Mouse (Mus musculus): ENCODE data around the gene Zfp62. TPM values are rescaled to one million over a fixed set of nuclear protein-coding genes. Genes with fewer than 3 reads are reported as not detected.

The Zfp62 gene
- polyA plus RNA-seq, 1 experiment from 2014 or later, result 8.4 TPM

DNA sequence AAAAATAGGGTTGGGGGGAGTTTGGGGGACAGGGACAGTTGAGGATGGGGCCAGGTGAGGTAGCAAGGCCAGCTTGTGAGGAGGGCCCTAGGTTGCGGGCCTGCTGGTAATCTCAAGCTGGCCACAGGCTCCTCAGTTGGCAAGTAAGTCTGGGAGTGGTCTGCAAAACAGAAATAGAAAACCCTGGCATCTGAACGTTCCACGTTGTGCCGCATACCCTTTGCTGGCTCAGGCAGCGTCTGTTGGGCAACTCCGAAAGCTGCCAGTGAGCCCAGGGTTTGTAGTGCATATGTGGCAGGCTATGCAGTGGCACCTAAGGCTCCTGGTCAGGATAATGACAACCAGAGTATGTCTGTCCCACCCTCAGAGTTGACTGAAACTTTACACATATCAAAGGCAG is 60.1 kb downstream of the Zfp62 start:
- no peak for ATAC-seq
- Histone ChIP-seq H3K36me3 (ENCODE audit: control insufficient read depth, insufficient read depth) (peaks cover 40% of the 10 kb centered on the region), H3K27ac (ENCODE audit: low read depth, low read length) (no peak overlapping the region), H3K9ac (ENCODE audit: low read depth, low read length) (no peak overlapping the region), H3K4me1 (replicated peaks; ENCODE audit: control insufficient read depth, insufficient read depth, low read length) (peaks cover 8% of the 10 kb centered on the region; the same call in 1 of the 2 replicates), H3K27me3 (replicated peaks; ENCODE audit: control insufficient read depth, insufficient read depth, low read length) (no peaks in the 10 kb centered on the region), H3K4me3 (ENCODE audit: low read depth, low read length) (no peak overlapping the region), H3K9me3 (ENCODE audit: control insufficient read depth) (no peaks in the 10 kb centered on the region), H3K4me2 (replicated peaks; ENCODE audit: low read depth) (no peak overlapping the region)
- no peak for TF ChIP-seq CTCF (IDR thresholded peaks at IDR 0.05; ENCODE audit: low read depth)
- WGBS, result 90% methylated on average over 6 of the region's 6 CpGs

DNA sequence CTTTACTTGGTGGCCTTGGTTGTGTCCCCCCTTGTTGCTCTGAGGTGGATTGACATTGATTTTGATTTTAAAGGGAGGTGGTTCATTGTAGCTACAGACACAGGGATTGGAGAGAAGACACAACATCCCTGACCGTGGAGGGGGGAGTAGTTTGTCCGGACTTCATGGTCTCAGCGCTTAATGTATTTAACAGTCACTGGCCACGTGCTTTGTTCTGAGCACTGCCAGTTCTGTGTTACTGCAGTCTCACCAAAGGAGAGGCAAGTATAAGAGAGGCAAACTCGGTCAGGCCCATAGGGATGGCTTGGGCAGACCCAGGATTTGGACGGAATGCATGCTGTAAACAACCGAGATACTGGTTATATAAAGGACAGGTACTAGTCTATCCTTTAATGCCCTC is 61.0 kb downstream of the Zfp62 start:
- Histone ChIP-seq H3K9ac (ENCODE audit: low read depth, low read length) (no peak overlapping the region), H3K27me3 (replicated peaks; ENCODE audit: control insufficient read depth, insufficient read depth, low read length) (no peaks in the 10 kb centered on the region), H3K4me1 (replicated peaks; ENCODE audit: control insufficient read depth, insufficient read depth, low read length) (peaks cover 8% of the 10 kb centered on the region; the same call in 1 of the 2 replicates), H3K9me3 (ENCODE audit: control insufficient read depth) (no peaks in the 10 kb centered on the region), H3K4me3 (ENCODE audit: low read depth, low read length) (no peak overlapping the region), H3K4me2 (replicated peaks; ENCODE audit: low read depth) (no peak overlapping the region), H3K36me3 (ENCODE audit: control insufficient read depth, insufficient read depth) (peaks cover 40% of the 10 kb centered on the region), H3K27ac (ENCODE audit: low read depth, low read length) (no peak overlapping the region)
- 88% methylated on average over 7 of the region's 7 CpGs for WGBS
- no peak for TF ChIP-seq CTCF (IDR thresholded peaks at IDR 0.05; ENCODE audit: low read depth)
- ATAC-seq, result no peak

DNA sequence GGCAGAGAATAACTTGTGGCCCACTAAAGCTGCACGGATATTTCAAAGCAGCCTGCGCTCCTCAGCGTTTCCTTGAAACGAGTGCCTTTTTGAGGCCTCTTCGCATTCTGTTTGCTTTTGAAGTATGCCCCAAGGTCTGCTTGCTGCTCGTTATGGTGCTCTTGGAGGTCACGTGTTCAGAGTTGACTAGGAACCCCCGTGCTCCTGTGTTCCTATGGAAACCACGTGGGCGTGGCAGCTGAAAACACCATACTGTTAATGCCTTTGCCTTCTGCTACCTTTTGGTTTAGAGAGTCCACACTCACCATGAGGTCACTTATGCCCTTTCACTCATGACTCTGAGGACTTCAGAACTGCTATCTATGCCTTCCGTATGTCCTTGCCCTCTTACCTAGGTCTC is 61.5 kb downstream of the Zfp62 start:
- 45% methylated on average over 11 of the region's 11 CpGs for WGBS

DNA sequence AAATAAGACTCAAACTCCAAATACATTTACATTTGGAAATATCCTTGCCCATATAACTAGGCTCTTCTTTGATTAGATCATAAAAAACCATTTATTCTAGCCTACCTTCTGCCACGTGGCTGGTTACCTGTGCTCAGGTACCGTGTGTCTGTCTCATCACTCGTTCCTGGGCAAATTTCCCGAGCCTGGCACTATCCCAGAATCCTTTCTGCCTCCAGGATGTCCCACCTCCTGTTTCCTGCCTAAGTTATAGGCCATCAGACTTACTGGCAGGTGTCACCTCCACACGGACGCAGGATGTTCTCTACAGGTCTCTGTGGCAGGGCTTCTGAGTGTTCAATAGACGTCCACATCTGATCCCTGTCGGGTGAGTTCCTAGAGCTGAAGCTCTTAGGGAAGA is 62.0 kb downstream of the Zfp62 start:
- H3K27ac ChIP-seq (ENCODE audit: low read depth, low read length), result no peak overlapping the region
- no peak for TF ChIP-seq CTCF (IDR thresholded peaks at IDR 0.05; ENCODE audit: low read depth)
- peaks cover 8% of the 10 kb centered on the region; the same call in 1 of the 2 replicates for H3K4me1 ChIP-seq (replicated peaks; ENCODE audit: control insufficient read depth, insufficient read depth, low read length)
- no peak for ATAC-seq
- H3K36me3 ChIP-seq (ENCODE audit: control insufficient read depth, insufficient read depth), result peaks cover 35% of the 10 kb centered on the region
- no peak overlapping the region for H3K4me2 ChIP-seq (replicated peaks; ENCODE audit: low read depth)
- no peak overlapping the region for H3K9ac ChIP-seq (ENCODE audit: low read depth, low read length)
- H3K27me3 ChIP-seq (replicated peaks; ENCODE audit: control insufficient read depth, insufficient read depth, low read length), result no peaks in the 10 kb centered on the region
- 88% methylated on average over 8 of the region's 8 CpGs for WGBS
- H3K4me3 ChIP-seq (ENCODE audit: low read depth, low read length), result no peak overlapping the region
- no peaks in the 10 kb centered on the region for H3K9me3 ChIP-seq (ENCODE audit: control insufficient read depth)

More for the DNA sequence above, 61.5 kb downstream of the Zfp62 start:
- H3K4me3 ChIP-seq (ENCODE audit: low read depth, low read length), result no peak overlapping the region
- peaks cover 39% of the 10 kb centered on the region for H3K36me3 ChIP-seq (ENCODE audit: control insufficient read depth, insufficient read depth)
- H3K4me1 ChIP-seq (replicated peaks; ENCODE audit: control insufficient read depth, insufficient read depth, low read length), result peaks cover 8% of the 10 kb centered on the region; the same call in 1 of the 2 replicates
- no peak for TF ChIP-seq CTCF (IDR thresholded peaks at IDR 0.05; ENCODE audit: low read depth)
- H3K27ac ChIP-seq (ENCODE audit: low read depth, low read length), result no peak overlapping the region
- peak; percentile 48 for ATAC-seq
- H3K27me3 ChIP-seq (replicated peaks; ENCODE audit: control insufficient read depth, insufficient read depth, low read length), result no peaks in the 10 kb centered on the region
- no peak overlapping the region for H3K9ac ChIP-seq (ENCODE audit: low read depth, low read length)
- H3K4me2 ChIP-seq (replicated peaks; ENCODE audit: low read depth), result no peak overlapping the region
- no peaks in the 10 kb centered on the region for H3K9me3 ChIP-seq (ENCODE audit: control insufficient read depth)

DNA sequence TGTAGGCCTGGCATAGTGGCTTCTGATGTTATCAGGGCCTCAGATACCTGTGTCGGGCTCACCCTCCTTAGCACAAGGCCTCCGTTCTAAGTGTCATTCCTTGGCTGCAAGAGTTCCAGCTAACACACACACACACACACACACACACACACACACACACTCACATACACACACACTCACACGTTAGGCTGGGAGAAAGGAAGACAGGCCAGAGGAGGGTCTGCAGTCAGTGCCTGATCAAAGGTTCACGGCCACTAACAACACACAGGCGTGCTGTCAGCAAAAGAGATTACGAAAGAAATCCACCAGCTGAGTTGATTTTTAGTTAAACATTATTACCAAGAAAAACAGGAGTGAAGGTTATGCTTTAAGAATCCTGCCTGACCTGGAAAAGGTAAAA is 63.6 kb downstream of the Zfp62 start:
- no peak for TF ChIP-seq CTCF (IDR thresholded peaks at IDR 0.05; ENCODE audit: low read depth)
- H3K9me3 ChIP-seq (ENCODE audit: control insufficient read depth), result no peaks in the 10 kb centered on the region
- 43% methylated on average over 6 of the region's 6 CpGs for WGBS
- peaks cover 19% of the 10 kb centered on the region for H3K36me3 ChIP-seq (ENCODE audit: control insufficient read depth, insufficient read depth)
- no peak overlapping the region for H3K4me3 ChIP-seq (ENCODE audit: low read depth, low read length)
- no peaks in the 10 kb centered on the region for H3K27me3 ChIP-seq (replicated peaks; ENCODE audit: control insufficient read depth, insufficient read depth, low read length)
- H3K27ac ChIP-seq (ENCODE audit: low read depth, low read length), result no peak overlapping the region
- no peak for ATAC-seq
- 0 out of 2 replicates have a peak overlapping the region, but pooled peaks have one; percentile 9 for H3K4me2 ChIP-seq (replicated peaks; ENCODE audit: low read depth)
- H3K9ac ChIP-seq (ENCODE audit: low read depth, low read length), result no peak overlapping the region
- H3K4me1 ChIP-seq (replicated peaks; ENCODE audit: control insufficient read depth, insufficient read depth, low read length), result peaks cover 3% of the 10 kb centered on the region; the same call in 1 of the 2 replicates

DNA sequence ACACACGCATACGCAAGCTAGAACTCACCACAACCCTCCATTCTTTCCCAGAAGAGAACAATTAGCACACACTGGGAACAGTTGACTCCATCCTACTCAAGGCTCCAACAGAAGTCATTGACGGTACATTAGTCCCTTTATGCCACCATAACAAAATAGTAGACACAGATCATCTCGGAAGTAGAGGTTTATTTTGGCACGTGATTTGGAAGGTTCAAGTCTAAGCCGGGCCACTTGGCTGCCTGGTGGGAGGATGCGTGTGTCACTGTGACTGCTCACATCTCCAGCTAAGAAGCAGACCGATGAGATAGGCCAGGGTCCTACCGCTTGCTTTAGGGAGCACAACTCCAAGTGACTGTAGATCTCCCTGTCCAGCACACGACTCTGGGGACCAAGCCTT is 64.2 kb downstream of the Zfp62 start:
- WGBS, result 85% methylated on average over 10 of the region's 10 CpGs
- ATAC-seq, result no peak

More for the DNA sequence above, 64.2 kb downstream of the Zfp62 start:
- Histone ChIP-seq H3K4me3 (ENCODE audit: low read depth, low read length) (no peak overlapping the region), H3K4me1 (replicated peaks; ENCODE audit: control insufficient read depth, insufficient read depth, low read length) (peaks cover 3% of the 10 kb centered on the region; the same call in 1 of the 2 replicates), H3K4me2 (replicated peaks; ENCODE audit: low read depth) (no peak overlapping the region), H3K9me3 (ENCODE audit: control insufficient read depth) (no peaks in the 10 kb centered on the region), H3K27me3 (replicated peaks; ENCODE audit: control insufficient read depth, insufficient read depth, low read length) (no peaks in the 10 kb centered on the region), H3K9ac (ENCODE audit: low read depth, low read length) (no peak overlapping the region), H3K36me3 (ENCODE audit: control insufficient read depth, insufficient read depth) (peaks cover 12% of the 10 kb centered on the region), H3K27ac (ENCODE audit: low read depth, low read length) (no peak overlapping the region)
- TF ChIP-seq CTCF (IDR thresholded peaks at IDR 0.05; ENCODE audit: low read depth), result no peak

Data from intestine, postnatal 0 days (tissue).